Mouse (Mus musculus) spleen, adult 2 months (tissue): ENCODE data around the gene Trpv2.

Experiments
- CTCF ChIP-seq: fragments of 200-500 bp; IDR thresholded peaks from 2 replicates; pipeline ENCODE4 v1.5.1; 2011; ENCODE audit warnings: mild to moderate bottlenecking, inconsistent platforms; ENCODE audit not compliant: insufficient read depth, insufficient read length, insufficient replicate concordance; ENCODE audit errors: extremely low read depth
- POLR2A ChIP-seq: fragments of 200-500 bp; IDR thresholded peaks from 2 replicates; pipeline ENCODE4 v1.6.1; 2011; ENCODE audit warnings: low read depth, low read length, inconsistent platforms

DNA sequence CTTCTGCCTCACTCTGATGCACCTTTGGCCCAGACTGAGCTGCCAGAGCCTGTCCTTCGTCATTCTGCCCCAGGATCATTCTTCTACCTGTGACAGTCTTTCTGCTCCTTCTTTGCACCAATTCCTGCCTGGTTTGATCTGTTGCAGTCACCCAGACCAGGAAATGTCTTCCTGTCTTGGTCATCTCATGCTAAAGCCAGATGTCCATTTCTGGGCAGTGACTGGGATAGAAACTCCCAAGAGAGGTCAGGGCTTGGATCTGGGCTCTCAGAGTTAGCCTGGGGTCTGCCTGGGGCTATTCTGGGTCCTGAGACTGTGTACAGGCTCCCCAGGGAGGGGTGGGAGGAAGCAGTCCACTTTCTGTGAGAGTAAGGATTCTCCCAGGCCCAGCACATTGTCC lies 8.1 kb upstream of the Trpv2 start:
- TF ChIP-seq POLR2A, result no peak
- TF ChIP-seq CTCF, result no peak
